Mouse (Mus musculus) testis, adult 2 months (tissue): Measurements from ENCODE around the gene Spsb1.

Source experiments
- CTCF ChIP-seq: fragments of 200-500 bp; IDR thresholded peaks from 2 replicates; pipeline ENCODE4 v1.5.1; 2012; ENCODE audit warnings: low read depth, mild to moderate bottlenecking, inconsistent platforms, low read length, moderate library complexity; ENCODE audit not compliant: control insufficient read depth, insufficient read depth, insufficient replicate concordance
- POLR2A ChIP-seq: fragments of 200-500 bp; IDR thresholded peaks from 2 replicates; pipeline ENCODE4 v1.6.1; 2012; ENCODE audit warnings: low read depth, mild to moderate bottlenecking, inconsistent platforms, low read length, moderate library complexity; ENCODE audit not compliant: control insufficient read depth

- no peak for TF ChIP-seq POLR2A
- TF ChIP-seq CTCF, result no peak
Observed at GRCm38 (mm10) chr4:149913709-149914370, 41.0 kb downstream of the Spsb1 start.
